Mouse (Mus musculus) stomach, embryonic 14.5 days (tissue): ENCODE measurements at regions not wholly inside any gene's neighbourhood (a gene's known extent, or its start where the extent isn't known, plus 50 kb on each side); places are given as distances from the start of the nearest gene placed in this dataset.

Source experiments
- ATAC-seq: fragments of 200-750 bp; cut with Nextera tagmentation; 2 replicates; pipeline ENCODE4 v1.8.0; 2017; ENCODE audit warnings: low read depth, moderate TSS enrichment; ENCODE audit not compliant: insufficient number of reproducible peaks, insufficient read depth, low FRiP score
- H3K27ac ChIP-seq: fragments of 300-500 bp; sonication (generic); 2 replicates; pipeline ENCODE4 v1.5.1; 2014; ENCODE audit warnings: mild to moderate bottlenecking, low read length, moderate library complexity, mixed read lengths
- H3K27me3 ChIP-seq: fragments of 300-500 bp; sonication (generic); 2 replicates; pipeline ENCODE4 v1.6.1; 2014; ENCODE audit warnings: low read length, control low read depth, mixed read lengths; ENCODE audit not compliant: control insufficient read depth, insufficient read depth
- H3K36me3 ChIP-seq: fragments of 300-500 bp; sonication (generic); 2 replicates; pipeline ENCODE4 v1.6.1; 2014; ENCODE audit warnings: mild to moderate bottlenecking, control low read depth, low read length, moderate library complexity, mixed read lengths; ENCODE audit not compliant: control insufficient read depth, insufficient read depth
- H3K4me1 ChIP-seq: fragments of 300-500 bp; sonication (generic); 2 replicates; pipeline ENCODE4 v1.6.1; 2014; ENCODE audit warnings: low read length, control low read depth, mixed read lengths; ENCODE audit not compliant: control insufficient read depth, insufficient read depth
- H3K4me2 ChIP-seq: fragments of 300-500 bp; sonication (generic); replicated peaks from 2 replicates; pipeline ENCODE4 v1.6.1; 2014; ENCODE audit warnings: low read depth, low read length, control low read depth
- H3K4me3 ChIP-seq: fragments of 300-500 bp; sonication (generic); 2 replicates; pipeline ENCODE4 v1.5.1; 2014; ENCODE audit warnings: low read depth, low read length, control low read depth
- H3K9ac ChIP-seq: fragments of 300-500 bp; sonication (generic); replicated peaks from 2 replicates; pipeline ENCODE4 v1.6.1; 2014; ENCODE audit warnings: low read depth, mild to moderate bottlenecking, control low read depth, low read length, moderate library complexity, mixed read lengths
- H3K9me3 ChIP-seq: fragments of 300-500 bp; sonication (generic); 2 replicates; pipeline ENCODE4 v1.6.1; 2016; ENCODE audit warnings: low read depth, low read length, control low read depth; ENCODE audit not compliant: control insufficient read depth
- WGBS: fragments of 180-500 bp; shearing (Covaris S2); extraction: QIAGEN DNeasy Blood & Tissue Kit; methylation state at CpG from one replicate; pipeline ENCODE4 v1.1.7; 2014; 5-methylcytosine and 5-hydroxymethylcytosine counted together

DNA sequence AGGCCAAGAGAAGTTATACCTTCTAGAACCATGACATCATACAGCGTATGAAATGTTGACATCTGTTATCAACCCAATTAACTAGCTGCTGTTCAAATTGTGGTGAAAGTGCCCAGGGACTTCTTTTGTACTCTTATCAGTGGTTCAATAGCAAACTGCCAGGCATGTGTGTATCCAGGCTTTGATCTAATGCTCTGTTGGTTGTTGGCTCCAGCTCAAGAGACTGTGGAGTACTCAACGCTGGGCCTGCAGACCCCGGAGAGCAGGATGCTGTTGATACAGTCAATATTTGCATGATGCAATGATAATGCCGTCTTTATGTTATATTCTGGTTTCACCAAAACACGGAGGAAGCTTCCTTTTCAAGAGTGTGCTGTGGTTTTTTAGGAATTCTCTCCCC, 102.9 kb downstream of the Mbip start:
- H3K36me3 ChIP-seq: no peaks in the 10 kb centered on the region
- no peak overlapping the region for H3K4me3 ChIP-seq
- no peak overlapping the region for H3K27ac ChIP-seq
- H3K27me3 ChIP-seq: no peaks in the 10 kb centered on the region
- no peaks in the 10 kb centered on the region for H3K4me1 ChIP-seq
- 54% methylated on average over 5 of the region's 5 CpGs for WGBS
- H3K4me2 ChIP-seq: no peak overlapping the region
- H3K9me3 ChIP-seq: no peaks in the 10 kb centered on the region
- H3K9ac ChIP-seq: no peak overlapping the region
- peak; percentile 89 for ATAC-seq

DNA sequence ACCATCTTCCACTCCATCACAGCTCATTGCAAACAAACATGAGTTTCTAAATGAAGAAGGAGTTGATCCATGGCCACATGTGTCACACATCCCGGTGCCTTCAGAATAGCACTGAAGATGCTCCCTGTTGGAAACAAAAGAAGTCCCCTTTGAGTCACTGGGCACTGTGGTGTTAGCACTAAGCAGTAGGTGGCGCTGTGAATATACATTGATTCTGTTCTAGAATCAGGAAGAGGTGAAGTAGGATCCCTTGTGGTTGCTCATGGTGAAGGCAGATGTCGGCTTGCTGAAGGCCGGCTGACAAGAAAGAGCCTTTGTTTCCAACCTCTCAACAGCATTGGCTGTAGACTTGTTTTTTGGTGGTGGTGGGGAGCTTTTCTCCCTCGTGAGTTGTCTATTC, 104.0 kb downstream of the Mbip start:
- no peak for ATAC-seq
- 39% methylated on average over 5 of the region's 5 CpGs for WGBS
- Histone ChIP-seq H3K27me3 (no peaks in the 10 kb centered on the region), H3K4me3 (no peak overlapping the region), H3K4me1 (no peaks in the 10 kb centered on the region), H3K9me3 (no peaks in the 10 kb centered on the region), H3K27ac (no peak overlapping the region), H3K36me3 (no peaks in the 10 kb centered on the region), H3K4me2 (no peak overlapping the region), H3K9ac (no peak overlapping the region)

DNA sequence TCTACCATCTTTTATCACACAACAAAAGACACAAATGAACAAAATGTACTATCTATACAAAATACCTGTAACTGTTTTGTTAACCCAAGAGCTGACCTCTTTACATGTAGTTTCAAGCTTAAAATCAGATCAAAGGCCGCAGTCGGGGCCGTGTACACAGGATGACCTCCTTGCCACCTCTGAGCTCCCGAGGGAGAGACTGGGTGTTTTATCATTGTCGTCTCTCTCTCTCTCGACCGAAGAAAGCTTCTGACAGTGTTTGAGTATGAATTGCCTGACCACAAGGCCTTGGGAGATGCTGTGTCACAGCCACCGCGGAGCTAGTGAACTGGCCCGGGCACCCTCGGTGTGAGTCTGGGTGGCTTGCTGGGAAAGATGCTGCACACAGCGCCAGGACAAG, 105.5 kb downstream of the Mbip start:
- Histone ChIP-seq H3K4me3 (no peak overlapping the region), H3K27me3 (no peaks in the 10 kb centered on the region), H3K36me3 (no peaks in the 10 kb centered on the region), H3K9me3 (no peaks in the 10 kb centered on the region), H3K4me1 (no peaks in the 10 kb centered on the region), H3K27ac (no peak overlapping the region), H3K4me2 (no peak overlapping the region), H3K9ac (no peak overlapping the region)
- 14% methylated on average over 12 of the region's 12 CpGs for WGBS
- ATAC-seq: no peak

DNA sequence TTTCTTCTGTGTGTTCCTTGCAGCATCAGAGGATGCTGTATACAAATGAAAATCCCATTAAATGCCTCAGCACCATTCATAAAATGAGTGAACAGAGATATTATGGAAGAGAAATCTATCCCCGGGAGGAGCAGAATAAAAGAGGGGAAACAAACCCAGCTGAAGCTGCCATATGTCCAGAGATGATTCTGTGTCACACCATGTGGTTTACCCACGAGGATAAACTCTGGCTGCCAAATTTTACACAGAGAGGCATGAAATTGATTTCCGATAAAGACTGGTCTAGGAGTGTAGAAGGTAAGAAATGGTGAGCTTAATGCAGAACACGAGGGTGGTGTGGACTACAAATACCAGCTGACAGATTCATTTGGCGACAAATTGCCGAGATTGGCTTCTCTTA, 111.1 kb downstream of the Mbip start:
- no peak for ATAC-seq
- Histone ChIP-seq H3K4me2 (no peak overlapping the region), H3K4me1 (no peaks in the 10 kb centered on the region), H3K27me3 (no peaks in the 10 kb centered on the region), H3K4me3 (no peak overlapping the region), H3K36me3 (no peaks in the 10 kb centered on the region), H3K27ac (no peak overlapping the region), H3K9ac (no peak overlapping the region), H3K9me3 (no peaks in the 10 kb centered on the region)
- 71% methylated on average over 6 of the region's 6 CpGs for WGBS

DNA sequence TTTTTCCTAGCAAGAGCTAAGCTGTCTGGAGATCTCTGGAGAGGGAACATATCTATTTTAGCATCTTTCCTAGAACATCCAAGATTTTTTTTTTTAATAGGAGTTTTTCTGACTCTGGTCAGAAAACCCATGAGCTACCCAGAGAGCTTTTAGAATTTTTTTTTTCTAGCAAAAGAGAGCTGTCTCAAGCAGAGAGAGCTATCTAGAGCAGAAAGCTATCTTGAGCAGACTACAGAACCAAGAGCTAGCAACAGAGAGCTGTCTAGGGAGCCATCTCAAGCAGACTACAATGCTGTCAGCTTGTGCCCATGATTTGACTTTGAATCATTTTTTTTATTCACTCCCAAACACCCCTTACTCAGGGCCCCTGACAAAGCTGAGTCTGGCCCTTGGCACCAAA, 112.5 kb downstream of the Mbip start:
- Histone ChIP-seq H3K4me2 (no peak overlapping the region), H3K4me1 (no peaks in the 10 kb centered on the region)

DNA sequence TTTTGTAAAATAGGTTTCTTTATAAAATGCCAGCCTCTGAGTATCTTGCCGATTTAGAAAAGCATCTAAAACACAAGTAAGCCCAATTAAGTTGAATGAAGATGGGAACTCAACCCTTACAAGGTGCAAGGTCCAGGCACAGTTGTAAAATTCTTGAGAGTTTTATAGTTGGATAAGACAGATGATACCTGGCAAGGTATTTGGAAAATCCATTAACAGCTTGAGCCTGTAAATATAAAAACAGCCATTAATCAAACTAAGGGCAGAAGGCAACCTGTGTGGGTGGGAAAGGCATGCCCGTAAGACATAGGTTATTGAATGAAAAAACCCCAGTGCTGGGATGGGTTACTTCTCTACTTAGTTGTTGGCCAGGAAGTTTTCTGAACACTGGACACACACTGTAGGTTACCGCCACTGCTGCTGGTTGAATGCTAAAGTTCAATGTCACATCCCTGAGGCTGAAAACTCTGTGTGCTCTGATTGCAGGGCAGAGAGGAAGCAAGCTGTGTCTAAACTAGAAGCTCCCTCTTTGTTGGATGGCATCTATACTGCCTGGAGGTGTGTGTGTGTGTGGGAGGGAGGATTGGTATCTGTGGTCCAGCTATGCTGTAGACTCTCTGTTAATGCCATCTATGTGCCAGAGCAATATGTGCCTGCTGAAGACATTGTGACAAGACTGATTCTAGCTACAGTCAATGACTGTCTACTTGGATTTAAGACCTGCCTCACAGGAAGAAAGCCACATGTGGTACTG, 121.4 kb downstream of the Mbip start:
- no peak for ATAC-seq
- H3K4me1 ChIP-seq: no peaks in the 10 kb centered on the region
- WGBS: 67% methylated on average over 3 of the region's 3 CpGs
- no peaks in the 10 kb centered on the region for H3K9me3 ChIP-seq
- no peak overlapping the region for H3K4me2 ChIP-seq
- no peak overlapping the region for H3K4me3 ChIP-seq
- H3K9ac ChIP-seq: no peak overlapping the region
- H3K36me3 ChIP-seq: no peaks in the 10 kb centered on the region
- no peak overlapping the region for H3K27ac ChIP-seq
- H3K27me3 ChIP-seq: no peaks in the 10 kb centered on the region

More for the DNA sequence above, 112.5 kb downstream of the Mbip start:
- H3K27ac ChIP-seq: no peak overlapping the region
- H3K36me3 ChIP-seq: no peaks in the 10 kb centered on the region
- no peak overlapping the region for H3K4me3 ChIP-seq
- H3K9ac ChIP-seq: no peak overlapping the region
- no peaks in the 10 kb centered on the region for H3K9me3 ChIP-seq
- no peaks in the 10 kb centered on the region for H3K27me3 ChIP-seq
- no peak for ATAC-seq

DNA sequence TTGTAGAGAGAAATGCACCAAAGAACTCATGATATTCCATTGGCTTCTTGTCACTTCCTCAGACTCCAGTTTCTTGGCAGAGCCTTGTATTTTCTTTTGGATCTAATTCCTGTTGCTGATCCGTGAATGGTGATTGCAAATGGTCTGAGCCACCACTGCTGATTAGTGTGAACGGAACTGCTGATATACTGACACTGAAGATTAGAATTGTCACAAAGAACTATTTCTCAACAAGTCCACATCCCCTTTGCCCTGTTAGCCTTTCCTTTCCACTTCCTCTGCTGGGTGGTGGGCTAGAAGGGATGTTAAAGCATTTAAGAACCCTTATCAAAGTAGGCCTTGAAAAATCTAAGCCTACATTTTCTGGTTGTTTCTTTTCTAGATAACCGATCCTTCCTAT, 152.2 kb downstream of the Mbip start:
- H3K4me2 ChIP-seq: no peak overlapping the region
- no peak for ATAC-seq
- no peaks in the 10 kb centered on the region for H3K36me3 ChIP-seq
- H3K4me1 ChIP-seq: no peaks in the 10 kb centered on the region
- WGBS: 61% methylated on average over 3 of the region's 3 CpGs
- H3K4me3 ChIP-seq: no peak overlapping the region
- H3K27ac ChIP-seq: no peak overlapping the region
- H3K9ac ChIP-seq: no peak overlapping the region
- H3K27me3 ChIP-seq: no peaks in the 10 kb centered on the region
- H3K9me3 ChIP-seq: no peaks in the 10 kb centered on the region

DNA sequence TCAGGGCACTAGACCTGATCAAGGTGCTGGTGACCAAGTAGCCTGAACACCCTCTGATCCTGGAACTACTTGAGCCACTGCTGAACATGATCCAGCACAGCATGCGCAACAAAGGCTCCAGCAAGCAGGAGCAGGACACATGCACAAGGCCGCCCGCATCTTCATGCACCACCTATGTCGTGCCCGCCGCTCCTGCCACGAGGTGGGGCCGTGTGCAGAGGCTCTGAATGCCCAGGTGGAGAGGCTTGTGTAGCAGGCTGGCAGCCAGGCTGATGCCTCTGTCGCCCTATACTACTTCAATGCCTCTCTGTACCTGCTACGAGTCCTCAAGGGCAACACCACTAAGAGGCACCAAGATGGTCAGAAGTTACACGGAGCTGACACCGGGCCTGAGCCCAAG, 156.1 kb downstream of the Mbip start:
- no peak for ATAC-seq
- Histone ChIP-seq H3K4me2 (no peak overlapping the region), H3K36me3 (no peaks in the 10 kb centered on the region), H3K4me1 (no peaks in the 10 kb centered on the region), H3K27ac (no peak overlapping the region), H3K4me3 (no peak overlapping the region), H3K9ac (no peak overlapping the region), H3K27me3 (no peaks in the 10 kb centered on the region), H3K9me3 (no peaks in the 10 kb centered on the region)
- 91% methylated on average over 12 of the region's 12 CpGs for WGBS

DNA sequence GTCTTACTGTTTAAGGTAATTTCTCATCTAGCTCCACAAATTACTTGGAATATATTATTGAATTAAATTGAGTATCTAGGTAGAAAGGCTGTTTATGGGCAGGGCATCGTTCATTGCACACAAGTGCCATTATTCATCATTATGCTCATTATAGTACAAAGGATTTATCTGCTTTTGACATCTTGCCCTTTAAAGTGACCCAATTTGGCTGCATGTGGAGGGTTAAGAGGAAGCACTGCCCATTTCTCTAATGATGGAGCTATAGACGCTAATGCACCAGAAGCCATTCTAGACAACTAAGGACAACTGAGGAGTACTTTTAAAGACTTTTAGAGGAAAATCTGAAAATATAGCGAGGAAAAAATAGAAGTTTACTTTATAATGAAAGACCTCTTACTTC, 185.0 kb downstream of the Mbip start:
- whole genome bisulfite sequencing: 69% methylated on average over 3 of the region's 3 CpGs
- no peak overlapping the region for H3K4me3 ChIP-seq
- no peaks in the 10 kb centered on the region for H3K27me3 ChIP-seq
- no peaks in the 10 kb centered on the region for H3K9me3 ChIP-seq
- H3K4me1 ChIP-seq: no peaks in the 10 kb centered on the region
- no peak overlapping the region for H3K4me2 ChIP-seq
- H3K27ac ChIP-seq: no peak overlapping the region
- ATAC-seq: no peak
- no peak overlapping the region for H3K9ac ChIP-seq
- H3K36me3 ChIP-seq: no peaks in the 10 kb centered on the region
